Mouse (Mus musculus) midbrain, embryonic 16.5 days (tissue): ENCODE measurements at regions not wholly inside any gene's neighbourhood (a gene's known extent, or its start where the extent isn't known, plus 50 kb on each side); places are given as distances from the start of the nearest gene placed in this dataset.
A peak's percentile ranks its signal among the peaks of the same experiment; 100 is the strongest.

ENCODE experiments used
- ATAC-seq: fragments of 200-750 bp; cut with Nextera tagmentation; 2 replicates; pipeline ENCODE4 v1.8.0; 2017; ENCODE audit warnings: moderate TSS enrichment
- H3K27ac ChIP-seq: fragments of 300-500 bp; sonication (generic); 2 replicates; pipeline ENCODE4 v1.5.1; 2014; ENCODE audit warnings: mild to moderate bottlenecking, low read length, mixed read lengths
- H3K27me3 ChIP-seq: fragments of 300-500 bp; sonication (generic); 2 replicates; pipeline ENCODE4 v1.6.1; 2014; ENCODE audit warnings: low read depth, low read length, mixed read lengths; ENCODE audit not compliant: control insufficient read depth, insufficient read depth
- H3K36me3 ChIP-seq: fragments of 300-500 bp; sonication (generic); 2 replicates; pipeline ENCODE4 v1.6.1; 2014; ENCODE audit warnings: mild to moderate bottlenecking, low read length, moderate library complexity, mixed read lengths; ENCODE audit not compliant: control insufficient read depth, insufficient read depth
- H3K4me1 ChIP-seq: fragments of 300-500 bp; sonication (generic); 2 replicates; pipeline ENCODE4 v1.6.1; 2014; ENCODE audit warnings: mild to moderate bottlenecking, low read length, mixed read lengths; ENCODE audit not compliant: control insufficient read depth, insufficient read depth
- H3K4me2 ChIP-seq: fragments of 300-500 bp; sonication (generic); 2 replicates; pipeline ENCODE4 v1.6.1; 2014; ENCODE audit warnings: mild to moderate bottlenecking, low read length, mixed read lengths
- H3K4me3 ChIP-seq: fragments of 300-500 bp; sonication (generic); 2 replicates; pipeline ENCODE4 v1.5.1; 2014; ENCODE audit warnings: low read depth, mild to moderate bottlenecking, low read length, moderate library complexity, mixed read lengths
- H3K9ac ChIP-seq: fragments of 300-500 bp; sonication (generic); 2 replicates; pipeline ENCODE4 v1.6.1; 2014; ENCODE audit warnings: low read depth, low read length, mixed read lengths
- H3K9me3 ChIP-seq: fragments of 300-500 bp; sonication (generic); replicated peaks from 2 replicates; pipeline ENCODE4 v1.6.1; 2014; ENCODE audit warnings: mild to moderate bottlenecking, low read length, mixed read lengths; ENCODE audit not compliant: control insufficient read depth, poor library complexity, severe bottlenecking
- WGBS: fragments of 180-500 bp; shearing (Covaris S2); extraction: QIAGEN DNeasy Blood & Tissue Kit; methylation state at CpG from one replicate; pipeline ENCODE4 v1.1.7; 2014; 5-methylcytosine and 5-hydroxymethylcytosine counted together

GRCm38 (mm10) chr9:52867236-52867635 lies 187.7 kb upstream of the AI593442 start:
- 82% methylated on average over 1 of the region's 1 CpGs for WGBS
- no peak for ATAC-seq
- no peak overlapping the region for H3K27ac ChIP-seq

DNA sequence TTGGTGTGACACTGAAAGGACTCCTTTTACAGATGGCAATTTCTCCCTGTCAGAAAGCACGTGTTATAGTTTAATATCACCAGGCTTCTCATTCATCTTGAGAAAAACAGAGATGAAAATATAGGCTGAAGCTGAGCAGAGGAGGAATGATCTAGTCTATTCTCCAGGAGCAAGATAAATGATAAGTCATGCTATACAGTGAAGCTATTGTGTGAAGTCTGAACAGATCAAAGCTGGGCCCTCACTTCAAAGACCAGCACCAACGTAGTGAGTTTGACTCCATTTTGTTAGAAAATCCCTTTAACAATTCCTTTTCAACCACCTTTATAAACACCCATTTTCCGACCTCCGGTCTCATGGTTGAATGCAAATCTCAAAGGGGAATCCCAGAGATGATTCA lies 180.7 kb upstream of the AI593442 start:
- H3K4me1 ChIP-seq: no peaks in the 10 kb centered on the region
- peak; percentile 58; the same call in 1 of the 2 replicates for ATAC-seq
- 0 out of 2 replicates have a peak, but pooled peaks cover 3% of the 10 kb centered on the region for H3K9me3 ChIP-seq
- no peak overlapping the region for H3K4me2 ChIP-seq
- WGBS: 40% methylated on average over 4 of the region's 4 CpGs
- no peak overlapping the region for H3K4me3 ChIP-seq
- H3K27me3 ChIP-seq: no peaks in the 10 kb centered on the region
- no peak overlapping the region for H3K27ac ChIP-seq
- H3K36me3 ChIP-seq: no peaks in the 10 kb centered on the region
- H3K9ac ChIP-seq: no peak overlapping the region

More at GRCm38 (mm10) chr9:52867236-52867635, 187.7 kb upstream of the AI593442 start:
- Histone ChIP-seq H3K36me3 (no peaks in the 10 kb centered on the region), H3K9me3 (no peaks in the 10 kb centered on the region), H3K4me3 (no peak overlapping the region), H3K4me1 (no peaks in the 10 kb centered on the region), H3K4me2 (no peak overlapping the region), H3K27me3 (no peaks in the 10 kb centered on the region), H3K9ac (no peak overlapping the region)

DNA sequence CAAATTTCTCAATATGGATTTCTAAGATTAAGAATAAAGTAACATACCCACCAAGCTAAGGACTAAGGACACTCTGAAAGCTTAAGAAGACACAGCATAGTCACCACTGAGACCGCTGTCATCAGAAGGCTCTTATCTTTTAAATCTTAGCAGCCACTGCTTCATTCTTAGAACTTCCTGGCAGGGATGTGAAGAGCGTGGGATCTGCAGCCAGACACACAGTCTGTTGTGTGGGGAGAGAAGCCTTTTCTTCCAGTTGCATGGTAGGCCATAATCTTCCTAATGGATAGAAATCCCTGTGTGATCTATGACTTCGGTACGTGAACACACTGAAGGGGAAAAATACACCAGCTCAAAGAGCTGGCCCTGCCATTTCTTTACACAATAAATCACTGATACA lies 178.8 kb upstream of the AI593442 start:
- WGBS: 70% methylated on average over 4 of the region's 4 CpGs
- H3K9me3 ChIP-seq: 0 out of 2 replicates have a peak, but pooled peaks cover 3% of the 10 kb centered on the region

DNA sequence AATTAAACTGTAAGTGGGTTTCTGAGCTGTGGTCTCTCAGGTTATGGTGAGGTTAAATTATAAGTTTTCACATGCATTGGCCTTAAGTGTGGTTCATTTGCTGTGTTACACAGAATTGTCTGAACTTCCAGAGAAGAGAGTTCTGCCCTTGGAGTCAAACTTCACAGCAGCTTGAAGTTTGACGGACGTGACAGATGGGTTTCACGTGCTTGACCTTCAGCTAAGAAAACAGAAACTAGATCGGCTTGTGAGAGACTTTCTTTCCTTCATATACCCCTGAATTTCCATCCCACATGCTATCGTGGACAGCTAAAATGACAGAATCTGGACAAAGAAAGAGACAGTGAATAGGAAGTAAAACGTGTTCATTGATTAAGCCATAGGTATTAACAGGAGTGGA lies 173.8 kb upstream of the AI593442 start:
- 72% methylated on average over 6 of the region's 6 CpGs for WGBS

More for the DNA sequence above, 178.8 kb upstream of the AI593442 start:
- H3K27ac ChIP-seq: no peak overlapping the region
- ATAC-seq: no peak
- no peak overlapping the region for H3K4me3 ChIP-seq
- H3K27me3 ChIP-seq: no peaks in the 10 kb centered on the region
- no peaks in the 10 kb centered on the region for H3K36me3 ChIP-seq
- no peaks in the 10 kb centered on the region for H3K4me1 ChIP-seq
- no peak overlapping the region for H3K9ac ChIP-seq
- H3K4me2 ChIP-seq: no peak overlapping the region

GRCm38 (mm10) chr9:52850552-52850951 lies 171.0 kb upstream of the AI593442 start:
- Histone ChIP-seq H3K4me2 (no peak overlapping the region), H3K27ac (no peak overlapping the region), H3K9me3 (no peaks in the 10 kb centered on the region), H3K4me3 (no peak overlapping the region), H3K27me3 (no peaks in the 10 kb centered on the region), H3K4me1 (no peaks in the 10 kb centered on the region), H3K9ac (no peak overlapping the region), H3K36me3 (no peaks in the 10 kb centered on the region)
- 86% methylated on average over 2 of the region's 2 CpGs for WGBS
- no peak for ATAC-seq

More for the DNA sequence above, 173.8 kb upstream of the AI593442 start:
- H3K9me3 ChIP-seq: no peaks in the 10 kb centered on the region
- no peak overlapping the region for H3K4me2 ChIP-seq
- no peak overlapping the region for H3K27ac ChIP-seq
- ATAC-seq: no peak
- H3K36me3 ChIP-seq: no peaks in the 10 kb centered on the region
- H3K4me3 ChIP-seq: no peak overlapping the region
- no peaks in the 10 kb centered on the region for H3K4me1 ChIP-seq
- no peaks in the 10 kb centered on the region for H3K27me3 ChIP-seq
- no peak overlapping the region for H3K9ac ChIP-seq

DNA sequence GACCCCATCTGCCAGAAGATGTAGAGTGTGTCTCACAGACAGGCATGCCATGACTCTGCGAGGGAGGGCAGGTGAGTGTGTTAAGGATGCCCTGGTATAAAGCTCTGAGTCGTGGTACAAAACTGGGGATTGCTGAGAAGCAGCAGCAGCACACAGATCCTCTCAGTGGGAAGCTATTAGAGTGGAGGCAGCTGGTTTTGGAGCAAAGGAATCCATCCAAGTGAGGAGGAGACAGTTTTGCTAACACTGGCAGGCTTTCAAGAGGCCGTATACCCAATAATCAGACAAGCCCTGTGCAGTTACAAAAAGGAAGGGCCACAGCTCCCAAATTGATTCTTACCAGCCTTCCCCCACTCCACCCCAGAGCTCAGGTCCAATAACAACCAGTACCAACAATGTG lies 170.4 kb upstream of the AI593442 start:
- H3K9ac ChIP-seq: no peak overlapping the region
- WGBS: 63% methylated on average over 3 of the region's 3 CpGs
- H3K4me2 ChIP-seq: no peak overlapping the region
- H3K9me3 ChIP-seq: no peaks in the 10 kb centered on the region
- no peaks in the 10 kb centered on the region for H3K4me1 ChIP-seq
- H3K36me3 ChIP-seq: no peaks in the 10 kb centered on the region
- ATAC-seq: no peak
- H3K27ac ChIP-seq: no peak overlapping the region
- no peaks in the 10 kb centered on the region for H3K27me3 ChIP-seq
- H3K4me3 ChIP-seq: no peak overlapping the region

DNA sequence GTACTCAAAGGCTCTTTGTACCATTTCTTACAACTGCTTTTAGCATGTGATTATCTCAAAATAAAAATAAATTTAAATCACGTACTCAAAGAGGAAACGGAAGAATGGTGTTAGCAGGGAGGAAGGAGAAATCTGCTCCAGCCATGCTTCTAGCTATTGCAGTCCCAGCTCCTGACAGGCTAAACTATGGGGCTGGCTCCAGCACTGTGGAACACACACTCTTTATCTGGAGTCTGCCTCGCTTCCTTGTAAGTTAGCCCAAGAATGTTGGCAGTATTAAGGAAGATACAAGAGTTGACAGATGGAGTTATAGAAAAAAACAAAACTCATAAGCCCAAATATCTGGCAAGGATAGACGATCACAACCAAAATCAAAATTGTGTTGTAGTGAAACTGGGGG lies 161.5 kb upstream of the AI593442 start:
- H3K27ac ChIP-seq: no peak overlapping the region
- WGBS: 85% methylated on average over 4 of the region's 4 CpGs
- H3K27me3 ChIP-seq: no peaks in the 10 kb centered on the region
- no peak overlapping the region for H3K9ac ChIP-seq
- ATAC-seq: no peak
- H3K9me3 ChIP-seq: no peaks in the 10 kb centered on the region
- H3K36me3 ChIP-seq: no peaks in the 10 kb centered on the region
- no peak overlapping the region for H3K4me3 ChIP-seq
- no peak overlapping the region for H3K4me2 ChIP-seq
- H3K4me1 ChIP-seq: no peaks in the 10 kb centered on the region

DNA sequence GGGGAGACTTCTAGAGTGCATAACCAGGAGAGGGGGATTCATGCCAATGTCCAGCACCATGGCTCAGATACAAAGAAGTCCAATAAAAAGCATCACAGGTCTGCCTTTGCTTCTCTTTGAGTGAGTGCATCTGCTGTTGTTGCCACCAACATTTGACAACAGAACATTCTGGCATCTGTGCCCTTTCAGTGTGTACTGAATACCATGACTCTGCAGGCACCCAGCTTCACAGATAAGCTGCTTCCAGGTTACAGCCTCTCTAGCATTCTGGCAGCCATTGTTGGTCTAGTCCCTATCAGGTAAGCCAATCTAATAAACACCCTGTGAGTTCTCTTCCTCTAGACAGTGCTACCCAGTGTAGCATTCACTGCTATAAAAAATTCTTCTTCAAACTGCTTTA lies 160.4 kb upstream of the AI593442 start:
- H3K9ac ChIP-seq: no peak overlapping the region
- no peak overlapping the region for H3K4me2 ChIP-seq
- H3K27me3 ChIP-seq: no peaks in the 10 kb centered on the region
- ATAC-seq: no peak
- no peaks in the 10 kb centered on the region for H3K4me1 ChIP-seq
- no peak overlapping the region for H3K4me3 ChIP-seq
- no peaks in the 10 kb centered on the region for H3K36me3 ChIP-seq
- H3K27ac ChIP-seq: no peak overlapping the region
- H3K9me3 ChIP-seq: no peaks in the 10 kb centered on the region

GRCm38 (mm10) chr9:52836151-52836630 lies 156.6 kb upstream of the AI593442 start:
- Histone ChIP-seq H3K4me1 (no peaks in the 10 kb centered on the region), H3K27ac (no peak overlapping the region), H3K36me3 (no peaks in the 10 kb centered on the region), H3K4me3 (no peak overlapping the region), H3K9me3 (no peaks in the 10 kb centered on the region), H3K27me3 (no peaks in the 10 kb centered on the region), H3K4me2 (no peak overlapping the region), H3K9ac (no peak overlapping the region)
- no peak for ATAC-seq
- WGBS: 81% methylated on average over 6 of the region's 6 CpGs
